Mouse (Mus musculus) MEL (cell line): ENCODE measurements at regions not wholly inside any gene's neighbourhood (a gene's known extent, or its start where the extent isn't known, plus 50 kb on each side); places are given as distances from the start of the nearest gene placed in this dataset.

Source experiments
- DNase-seq: peaks from one replicate; pipeline ENCODE4 v3.0.0; 2011; ENCODE audit warnings: low read depth, low spot score
- H3K27ac ChIP-seq: 2 replicates; pipeline ENCODE4 v1.5.1; 2012; ENCODE audit warnings: low read depth, mild to moderate bottlenecking, control low read depth, low read length, moderate library complexity; ENCODE audit not compliant: control insufficient read depth
- H3K27me3 ChIP-seq, 2 experiments: fragments of 150-350 bp in 1 of 2; sonication (generic) in 1 of 2; 2 replicates each; pipeline ENCODE4 v1.6.1; 2012; ENCODE audit warnings: low read length in 2 of 2, mild to moderate bottlenecking in 2 of 2, improper control_type of control experiment in 1 of 2, moderate library complexity in 1 of 2; ENCODE audit not compliant: insufficient read depth in 2 of 2, control insufficient read depth in 1 of 2
- H3K36me3 ChIP-seq, 2 experiments: 2 replicates each; pipeline ENCODE4 v1.6.1; 2012 to 2014; ENCODE audit warnings: low read length in 2 of 2, improper control_type of control experiment in 1 of 2, inconsistent platforms in 1 of 2, mild to moderate bottlenecking in 1 of 2; ENCODE audit not compliant: insufficient read depth in 2 of 2, control insufficient read depth in 1 of 2
- H3K4me1 ChIP-seq, 2 experiments: fragments of 150-350 bp in 1 of 2; sonication (generic) in 1 of 2; 2 replicates each; pipeline ENCODE4 v1.6.1; 2012; ENCODE audit warnings: low read length in 2 of 2, improper control_type of control experiment in 1 of 2, mild to moderate bottlenecking in 1 of 2; ENCODE audit not compliant: insufficient read depth in 2 of 2, control insufficient read depth in 1 of 2
- H3K4me3 ChIP-seq, 2 experiments: fragments of 150-350 bp in 1 of 2; sonication (generic) in 1 of 2; 2 replicates each; pipeline ENCODE4 v1.5.1; 2012; ENCODE audit warnings: low read depth in 2 of 2, low read length in 2 of 2, mild to moderate bottlenecking in 2 of 2, moderate library complexity in 2 of 2, control low read depth in 1 of 2, improper control_type of control experiment in 1 of 2; ENCODE audit not compliant: control insufficient read depth in 1 of 2, insufficient read depth in 1 of 2
- H3K79me2 ChIP-seq: 2 replicates; pipeline ENCODE4 v1.6.1; 2012; ENCODE audit warnings: mild to moderate bottlenecking, low read length, moderate library complexity; ENCODE audit not compliant: control insufficient read depth, poor library complexity, insufficient read depth
- H3K9ac ChIP-seq: 2 replicates; pipeline ENCODE4 v1.6.1; 2012; ENCODE audit warnings: low read depth, mild to moderate bottlenecking, control low read depth, low read length, moderate library complexity; ENCODE audit not compliant: control insufficient read depth, poor library complexity, severe bottlenecking
- H3K9me3 ChIP-seq: fragments of 150-350 bp; sonication (generic); replicated peaks from 2 replicates; pipeline ENCODE4 v1.6.1; 2012; ENCODE audit warnings: mild to moderate bottlenecking, low read length, improper control_type of control experiment, moderate library complexity; ENCODE audit not compliant: insufficient read depth
- BHLHE40 ChIP-seq: IDR thresholded peaks from 2 replicates; pipeline ENCODE4 v1.6.1; 2012; ENCODE audit warnings: low read depth, mild to moderate bottlenecking, inconsistent platforms, low read length, improper control_type of control experiment, borderline replicate concordance
- E2F4 ChIP-seq: IDR thresholded peaks from 2 replicates; pipeline ENCODE4 v1.6.1; 2011; ENCODE audit warnings: low read depth, low read length, improper control_type of control experiment, borderline replicate concordance
- EP300 ChIP-seq, 2 experiments: IDR thresholded peaks; 2 replicates each; pipeline ENCODE4 v1.6.1; 2011; ENCODE audit warnings: improper control_type of control experiment in 2 of 2, low read length in 2 of 2, low read depth in 1 of 2, mild to moderate bottlenecking in 1 of 2
- ETS1 ChIP-seq: IDR thresholded peaks from 2 replicates; pipeline ENCODE4 v1.6.1; 2012; ENCODE audit warnings: low read depth, mild to moderate bottlenecking, inconsistent platforms, low read length, improper control_type of control experiment, moderate library complexity
- GABPA ChIP-seq: IDR thresholded peaks from 2 replicates; pipeline ENCODE4 v1.6.1; 2012; ENCODE audit warnings: low read depth, mild to moderate bottlenecking, inconsistent platforms, low read length, improper control_type of control experiment, moderate library complexity
- GATA1 ChIP-seq: IDR thresholded peaks from 2 replicates; pipeline ENCODE4 v1.6.1; 2011; ENCODE audit warnings: low read depth, low read length, improper control_type of control experiment
- HCFC1 ChIP-seq: IDR thresholded peaks from 2 replicates; pipeline ENCODE4 v1.6.1; 2012; ENCODE audit warnings: low read depth, mild to moderate bottlenecking, inconsistent platforms, low read length, improper control_type of control experiment, moderate library complexity
- MAZ ChIP-seq: IDR thresholded peaks from 2 replicates; pipeline ENCODE4 v1.6.1; 2012; ENCODE audit warnings: low read depth, mild to moderate bottlenecking, inconsistent platforms, low read length, improper control_type of control experiment
- MYB ChIP-seq: IDR thresholded peaks from 2 replicates; pipeline ENCODE4 v1.6.1; 2011; ENCODE audit warnings: mild to moderate bottlenecking, low read depth, low read length, improper control_type of control experiment
- NRF1 ChIP-seq: IDR thresholded peaks from 2 replicates; pipeline ENCODE4 v1.6.1; 2014; ENCODE audit warnings: low read depth, mild to moderate bottlenecking, inconsistent platforms, low read length, improper control_type of control experiment, moderate library complexity; ENCODE audit not compliant: poor library complexity, insufficient read depth, severe bottlenecking
- POLR2A ChIP-seq, 2 experiments: IDR thresholded peaks; 2 replicates each; pipeline ENCODE4 v1.6.1; 2011 to 2012; ENCODE audit warnings: low read length in 2 of 2, mild to moderate bottlenecking in 2 of 2, control low read depth in 1 of 2, improper control_type of control experiment in 1 of 2, low read depth in 1 of 2, moderate library complexity in 1 of 2; ENCODE audit not compliant: control insufficient read depth in 1 of 2, insufficient read depth in 1 of 2, poor library complexity in 1 of 2
- SIN3A ChIP-seq: IDR thresholded peaks from 2 replicates; pipeline ENCODE4 v1.6.1; 2012; ENCODE audit warnings: low read length, improper control_type of control experiment, inconsistent platforms
- SMC3 ChIP-seq: IDR thresholded peaks from 2 replicates; pipeline ENCODE4 v1.6.1; 2011; ENCODE audit warnings: low read depth, low read length, improper control_type of control experiment
- TAL1 ChIP-seq: IDR thresholded peaks from 2 replicates; pipeline ENCODE4 v1.6.1; 2012; ENCODE audit warnings: mild to moderate bottlenecking, inconsistent platforms, low read length, moderate library complexity, mixed read lengths
- TBP ChIP-seq: IDR thresholded peaks from 2 replicates; pipeline ENCODE4 v1.8.0; 2011; ENCODE audit warnings: low read depth, low read length, improper control_type of control experiment
- UBTF ChIP-seq: IDR thresholded peaks from 2 replicates; pipeline ENCODE4 v1.6.1; 2012; ENCODE audit warnings: low read depth, mild to moderate bottlenecking, inconsistent platforms, low read length, improper control_type of control experiment, moderate library complexity, borderline replicate concordance; ENCODE audit not compliant: insufficient read depth
- USF1 ChIP-seq: IDR thresholded peaks from 2 replicates; pipeline ENCODE4 v1.6.1; 2014; ENCODE audit warnings: low read depth, mild to moderate bottlenecking, inconsistent platforms, low read length, improper control_type of control experiment, moderate library complexity
- ZC3H11A ChIP-seq: IDR thresholded peaks from 2 replicates; pipeline ENCODE4 v1.6.1; 2012; ENCODE audit warnings: low read depth, mild to moderate bottlenecking, inconsistent platforms, low read length, improper control_type of control experiment
- ZKSCAN1 ChIP-seq: IDR thresholded peaks from 2 replicates; pipeline ENCODE4 v1.6.1; 2012; ENCODE audit warnings: low read depth, mild to moderate bottlenecking, inconsistent platforms, low read length, improper control_type of control experiment, moderate library complexity

DNA sequence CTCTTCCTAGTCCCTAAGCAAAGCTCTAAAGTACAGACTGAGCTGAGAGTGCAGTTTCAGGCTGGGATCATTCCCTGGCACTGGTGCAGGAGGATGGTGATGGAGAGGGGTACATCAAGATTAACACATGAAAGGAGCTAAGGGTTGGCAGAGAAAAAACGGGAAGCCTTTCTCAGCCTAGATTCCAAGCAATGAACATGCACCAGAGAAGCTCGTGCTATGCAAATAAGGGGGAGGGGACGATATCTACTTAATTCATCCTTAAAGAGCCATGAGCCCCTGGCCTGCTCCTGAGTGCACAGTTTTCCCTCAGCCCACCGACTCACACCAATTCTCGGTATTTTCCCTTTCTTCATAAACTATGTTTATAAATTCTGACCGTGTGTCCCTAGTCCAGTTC, 70.5 kb upstream of the Cachd1 start:
- Histone ChIP-seq H3K27ac (no peak overlapping the region), H3K4me3 (no peak overlapping the region), H3K9ac (no peak overlapping the region), H3K36me3 (no peaks in the 10 kb centered on the region), H3K79me2 (no peaks in the 10 kb centered on the region), H3K9me3 (no peaks in the 10 kb centered on the region), H3K27me3 (no peaks in the 10 kb centered on the region), H3K4me1 (no peaks in the 10 kb centered on the region)
- no peak for TF ChIP-seq GABPA
- TF ChIP-seq NRF1 = no peak
- no peak for TF ChIP-seq E2F4
- no peak for TF ChIP-seq MYB
- TF ChIP-seq ZC3H11A = no peak
- TF ChIP-seq SMC3 = no peak
- no peak for DNase-seq

DNA sequence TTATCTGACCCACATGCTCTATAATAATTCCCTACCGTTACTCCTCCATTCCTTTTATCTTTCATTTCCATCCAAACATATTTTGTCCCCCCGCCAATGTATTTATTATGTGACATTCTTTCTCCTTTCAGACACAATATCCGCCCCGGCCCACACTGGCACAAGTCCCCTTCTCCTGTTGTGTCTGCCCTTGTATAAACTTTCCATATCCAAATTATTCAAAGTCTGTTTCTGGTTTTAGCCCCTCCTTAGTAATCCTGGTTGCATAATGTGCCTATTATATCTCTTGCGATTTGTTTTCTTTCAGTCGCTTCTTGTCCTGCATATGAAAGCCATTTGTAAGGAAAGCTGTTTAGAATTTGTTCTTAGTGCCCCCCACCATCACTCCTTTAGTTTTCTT, 69.3 kb upstream of the Cachd1 start:
- Histone ChIP-seq H3K9me3 (no peaks in the 10 kb centered on the region), H3K27me3 (no peaks in the 10 kb centered on the region), H3K4me3 (no peak overlapping the region), H3K4me1 (no peaks in the 10 kb centered on the region), H3K79me2 (no peaks in the 10 kb centered on the region), H3K27ac (no peak overlapping the region)
- DNase-seq = no peak
- TF ChIP-seq SIN3A (no peak), ZC3H11A (no peak), GATA1 (no peak), GABPA (no peak), POLR2A (IDR thresholded peaks at IDR 0.05; ENCODE audit: control insufficient read depth in 1 of 2, insufficient read depth in 1 of 2, low read depth in 1 of 2, low read length in 2 of 2, poor library complexity in 1 of 2) (no peak), USF1 (no peak), UBTF (no peak), BHLHE40 (no peak), TBP (no peak), ZKSCAN1 (no peak), ETS1 (no peak), TAL1 (no peak)
- TF ChIP-seq, all 39 proteins: peak for 0
- no peaks in the 10 kb centered on the region for H3K36me3 ChIP-seq
- no peak overlapping the region for H3K9ac ChIP-seq

DNA sequence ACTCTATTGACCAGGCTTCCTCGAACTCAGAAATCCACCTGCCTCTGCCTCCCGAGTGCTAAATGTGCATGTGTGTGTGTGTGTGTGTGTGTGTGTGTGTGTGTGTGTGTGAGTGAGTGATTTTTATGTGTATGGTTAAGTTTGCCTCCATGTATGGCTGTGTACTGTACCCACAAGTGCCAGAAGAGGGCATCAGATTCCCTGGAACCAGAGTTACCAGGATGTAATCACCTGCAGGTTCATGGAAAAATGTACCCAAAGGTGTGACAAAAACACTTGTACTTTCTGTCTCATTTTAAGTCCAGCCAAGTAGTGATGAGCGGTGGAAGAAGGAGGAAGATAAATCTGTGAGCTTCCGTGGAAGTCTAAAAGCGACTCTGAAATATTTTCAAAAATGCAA, 68.2 kb upstream of the Cachd1 start:
- H3K9ac ChIP-seq = no peak overlapping the region
- TF ChIP-seq MAZ (no peak), EP300 (IDR thresholded peaks at IDR 0.05; ENCODE audit: low read depth in 1 of 2, low read length in 2 of 2) (no peak), HCFC1 (no peak), ETS1 (no peak), GATA1 (no peak), TAL1 (no peak)
- H3K27me3 ChIP-seq = no peaks in the 10 kb centered on the region
- no peaks in the 10 kb centered on the region for H3K9me3 ChIP-seq
- no peaks in the 10 kb centered on the region for H3K4me1 ChIP-seq
- H3K27ac ChIP-seq = no peak overlapping the region
- no peaks in the 10 kb centered on the region for H3K36me3 ChIP-seq
- no peak overlapping the region for H3K4me3 ChIP-seq
- H3K79me2 ChIP-seq = no peaks in the 10 kb centered on the region
- no peak for DNase-seq
